Mouse (Mus musculus) lung, postnatal 0 days (tissue): ENCODE measurements around the gene Sigirr. TPM values are rescaled to one million over a fixed set of nuclear protein-coding genes. Genes with fewer than 3 reads are reported as not detected.

Source experiments
- ATAC-seq: fragments of 200-750 bp; cut with Nextera tagmentation; 2 replicates; pipeline ENCODE4 v1.8.0; 2017; ENCODE audit warnings: moderate library complexity
- DNase-seq: peaks from one replicate; pipeline ENCODE4 v3.0.0-alpha.2; 2016; ENCODE audit warnings: low spot score
- H3K27ac ChIP-seq: fragments of 300-500 bp; sonication (generic); 2 replicates; pipeline ENCODE4 v1.5.1; 2014; ENCODE audit warnings: antibody characterized with exemption, mild to moderate bottlenecking, low read length, mixed read lengths
- H3K27me3 ChIP-seq: fragments of 300-500 bp; sonication (generic); replicated peaks from 2 replicates; pipeline ENCODE4 v1.6.1; 2014; ENCODE audit warnings: low read length, mixed read lengths; ENCODE audit not compliant: insufficient read depth
- H3K36me3 ChIP-seq: fragments of 300-500 bp; sonication (generic); 2 replicates; pipeline ENCODE4 v1.6.1; 2014; ENCODE audit warnings: low read length, mixed read lengths; ENCODE audit not compliant: insufficient read depth
- H3K4me1 ChIP-seq: fragments of 300-500 bp; sonication (generic); 2 replicates; pipeline ENCODE4 v1.6.1; 2014; ENCODE audit warnings: antibody characterized with exemption, low read depth, low read length, mixed read lengths; ENCODE audit not compliant: insufficient read depth
- H3K4me2 ChIP-seq: fragments of 300-500 bp; sonication (generic); replicated peaks from 2 replicates; pipeline ENCODE4 v1.6.1; 2014; ENCODE audit warnings: low read depth, mild to moderate bottlenecking, low read length, moderate library complexity, mixed read lengths
- H3K4me3 ChIP-seq: fragments of 300-500 bp; sonication (generic); 2 replicates; pipeline ENCODE4 v1.5.1; 2014; ENCODE audit warnings: low read depth, low read length
- H3K9ac ChIP-seq: fragments of 300-500 bp; sonication (generic); replicated peaks from 2 replicates; pipeline ENCODE4 v1.6.1; 2014; ENCODE audit warnings: low read depth, mild to moderate bottlenecking
- H3K9me3 ChIP-seq: fragments of 300-500 bp; sonication (generic); 2 replicates; pipeline ENCODE4 v1.6.1; 2016; ENCODE audit warnings: low read length, mixed read lengths
- CTCF ChIP-seq: IDR thresholded peaks from 2 replicates; pipeline ENCODE4 v1.5.1; 2016; ENCODE audit warnings: antibody characterized with exemption, mild to moderate bottlenecking
- EP300 ChIP-seq: IDR thresholded peaks from 2 replicates; pipeline ENCODE4 v1.6.1; 2016; ENCODE audit warnings: antibody characterized with exemption, mild to moderate bottlenecking, control low read depth
- WGBS: fragments of 180-500 bp; shearing (Covaris S2); extraction: QIAGEN DNeasy Blood & Tissue Kit; methylation state at CpG from one replicate; pipeline ENCODE4 v1.1.7; 2014; 5-methylcytosine and 5-hydroxymethylcytosine counted together
- polyA plus RNA-seq: library from polyadenylated mRNA; unstranded; fragments of >200 nt; fragmentation: Nextera tagmentation; extraction: Ambion mirVana; gene quantifications from 2 replicates; pipeline ENCODE4 v1.2.1, GENCODE M21; 2015

The Sigirr gene
- polyA plus RNA-seq, 1 experiment from 2014 or later = 27.1 TPM

DNA sequence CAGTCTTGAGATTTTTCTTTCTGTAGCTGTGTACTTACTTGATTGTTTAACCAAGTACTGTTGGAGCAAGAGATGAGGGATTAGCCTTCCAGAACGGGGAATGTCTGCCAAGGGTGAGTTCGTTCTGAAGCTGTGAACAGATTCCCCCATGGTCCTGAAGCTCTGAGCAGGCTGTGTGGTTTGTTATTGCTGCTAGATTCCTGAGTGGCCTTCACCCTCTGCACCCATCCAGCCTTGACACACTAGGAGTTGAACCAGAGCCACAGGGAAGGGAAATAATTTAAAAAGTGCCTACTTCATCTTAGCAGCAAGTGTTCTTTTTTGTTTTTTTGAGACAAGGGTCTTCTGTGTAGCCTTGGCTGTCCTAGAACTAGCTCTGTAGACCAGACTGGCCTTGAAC, 43.5 kb upstream of the Sigirr start:
- DNase-seq (no peak), ATAC-seq (no peak)
- Histone ChIP-seq H3K4me1 (no peaks in the 10 kb centered on the region), H3K4me3 (no peak overlapping the region), H3K4me2 (no peak overlapping the region), H3K27me3 (no peaks in the 10 kb centered on the region), H3K27ac (no peak overlapping the region), H3K9ac (no peak overlapping the region), H3K36me3 (0 out of 2 replicates have a peak, but pooled peaks cover 1% of the 10 kb centered on the region), H3K9me3 (no peaks in the 10 kb centered on the region)
- TF ChIP-seq CTCF = no peak
- no peak for TF ChIP-seq EP300
- 57% methylated on average over 2 of the region's 2 CpGs for WGBS

- Histone ChIP-seq H3K27me3 (no peaks in the 10 kb centered on the region), H3K9me3 (no peaks in the 10 kb centered on the region), H3K4me3 (no peak overlapping the region), H3K36me3 (0 out of 2 replicates have a peak, but pooled peaks cover 7% of the 10 kb centered on the region), H3K4me1 (no peaks in the 10 kb centered on the region), H3K27ac (no peak overlapping the region), H3K4me2 (no peak overlapping the region), H3K9ac (no peak overlapping the region)
- TF ChIP-seq CTCF (peak; percentile 80), EP300 (no peak)
- DNase-seq (peak; percentile 50), ATAC-seq (peak; percentile 50; the same call in 1 of the 2 replicates)
- WGBS = 45% methylated on average over 5 of the region's 5 CpGs
Observed at GRCm38 (mm10) chr7:141143112-141143511, 42.7 kb upstream of the Sigirr start.

- H3K9ac ChIP-seq = no peak overlapping the region
- TF ChIP-seq CTCF = no peak
- no peak for TF ChIP-seq EP300
- no peak for ATAC-seq
- no peaks in the 10 kb centered on the region for H3K9me3 ChIP-seq
- no peak for DNase-seq
- no peak overlapping the region for H3K4me2 ChIP-seq
- WGBS = 84% methylated on average over 4 of the region's 4 CpGs
- H3K27ac ChIP-seq = no peak overlapping the region
- no peaks in the 10 kb centered on the region for H3K4me1 ChIP-seq
- H3K4me3 ChIP-seq = no peak overlapping the region
- H3K36me3 ChIP-seq = peaks cover 14% of the 10 kb centered on the region; the same call in 1 of the 2 replicates
- no peaks in the 10 kb centered on the region for H3K27me3 ChIP-seq
Observed at GRCm38 (mm10) chr7:141141326-141141725, 41.0 kb upstream of the Sigirr start.

- Histone ChIP-seq H3K4me1 (peaks cover 13% of the 10 kb centered on the region; the same call in 1 of the 2 replicates), H3K27me3 (no peaks in the 10 kb centered on the region), H3K9me3 (no peaks in the 10 kb centered on the region), H3K27ac (no peak overlapping the region), H3K9ac (peak overlapping the region; percentile 76), H3K4me3 (peak overlapping the region; percentile 89), H3K4me2 (peak overlapping the region; percentile 81), H3K36me3 (peaks cover 3% of the 10 kb centered on the region; the same call in 1 of the 2 replicates)
- ATAC-seq = no peak
- WGBS = 53% methylated on average over 12 of the region's 12 CpGs
- TF ChIP-seq CTCF (no peak), EP300 (no peak)
- DNase-seq = no peak
Observed at GRCm38 (mm10) chr7:141131904-141132755, 31.8 kb upstream of the Sigirr start.

DNA sequence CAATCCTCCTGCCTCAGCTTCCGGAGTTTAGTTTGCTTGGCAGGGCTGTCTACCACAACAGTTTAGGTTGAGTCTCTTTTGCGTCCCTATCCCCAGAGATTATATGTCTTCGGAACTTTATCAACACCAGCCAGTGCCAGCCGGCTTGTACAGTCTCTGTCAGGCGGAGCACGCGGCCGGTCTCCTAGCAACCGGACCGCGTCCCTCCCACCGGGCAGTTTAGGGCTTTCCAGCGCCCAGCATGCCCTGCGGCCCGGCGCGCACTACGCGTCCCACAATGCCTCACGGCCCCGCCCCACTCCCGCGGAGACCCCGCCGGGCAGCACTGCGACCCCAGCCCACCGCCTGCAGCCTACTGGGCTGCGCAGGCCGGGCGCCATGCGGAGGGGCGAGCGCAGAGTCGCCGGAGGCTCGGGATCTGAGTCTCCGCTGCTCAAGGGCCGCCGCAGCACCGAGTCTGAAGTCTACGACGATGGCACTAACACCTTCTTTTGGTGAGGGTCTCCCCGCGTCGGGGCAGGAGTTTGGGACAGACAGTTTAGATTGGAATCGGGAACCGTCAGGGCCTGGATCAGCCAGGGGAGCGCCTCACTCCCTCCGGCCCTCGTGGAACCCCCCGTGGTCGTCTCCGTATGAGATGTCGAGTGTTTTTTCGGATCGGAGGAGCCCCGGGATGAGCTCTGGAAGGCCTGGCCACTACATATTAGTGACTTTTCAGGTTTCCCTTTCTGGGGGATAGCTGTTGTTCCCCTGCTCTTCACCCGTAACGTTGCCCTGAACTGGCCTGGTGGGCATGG, 30.9 kb upstream of the Sigirr start:
- Histone ChIP-seq H3K27ac (peak overlapping the region; percentile 38; the same call in 1 of the 2 replicates), H3K4me2 (peak overlapping the region; percentile 81)
- peak; percentile 92 for DNase-seq

GRCm38 (mm10) chr7:141123517-141123856, 23.1 kb upstream of the Sigirr start:
- no peaks in the 10 kb centered on the region for H3K9me3 ChIP-seq
- peak overlapping the region; percentile 46 for H3K4me3 ChIP-seq
- peak overlapping the region; percentile 70 for H3K27ac ChIP-seq
- no peaks in the 10 kb centered on the region; the same call in 1 of the 2 replicates for H3K4me1 ChIP-seq
- WGBS = 2% methylated on average over 15 of the region's 15 CpGs
- DNase-seq (no peak), ATAC-seq (no peak)
- peak overlapping the region; percentile 51 for H3K9ac ChIP-seq
- no peak for TF ChIP-seq CTCF
- TF ChIP-seq EP300 = no peak
- no peaks in the 10 kb centered on the region for H3K27me3 ChIP-seq
- H3K4me2 ChIP-seq = peak overlapping the region; percentile 69
- H3K36me3 ChIP-seq = no peaks in the 10 kb centered on the region

More for the DNA sequence above, 30.9 kb upstream of the Sigirr start:
- ATAC-seq = peak; percentile 100
- WGBS = 1% methylated on average over 55 of the region's 59 CpGs
- no peaks in the 10 kb centered on the region for H3K36me3 ChIP-seq
- no peak for TF ChIP-seq CTCF
- TF ChIP-seq EP300 = no peak
- H3K4me1 ChIP-seq = peaks cover 13% of the 10 kb centered on the region; the same call in 1 of the 2 replicates
- no peaks in the 10 kb centered on the region for H3K9me3 ChIP-seq
- H3K27me3 ChIP-seq = no peaks in the 10 kb centered on the region
- peak overlapping the region; percentile 76 for H3K9ac ChIP-seq
- H3K4me3 ChIP-seq = peak overlapping the region; percentile 89
